In the genomic region with DNA sequence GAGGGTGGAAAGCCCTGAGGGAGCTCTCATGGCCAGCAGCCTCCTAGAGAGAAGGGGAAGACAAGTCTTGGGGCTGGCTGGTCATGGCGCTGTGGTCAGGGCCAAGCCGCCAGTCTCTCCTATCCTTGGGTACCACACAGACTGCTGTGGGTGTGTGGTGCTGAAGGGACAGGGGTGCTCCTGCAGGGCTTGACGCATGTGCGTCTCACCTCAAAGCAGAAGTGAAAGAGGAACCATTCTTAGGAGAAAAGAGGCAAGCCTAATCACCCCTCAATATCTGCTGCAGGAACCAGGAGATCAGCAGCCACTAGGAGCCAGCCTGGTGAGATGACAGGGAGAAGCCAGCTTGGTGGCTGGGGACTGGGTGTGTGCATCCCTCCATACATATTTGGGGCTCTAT, we compare ENCODE assay signal across 12 mouse cellular contexts. TPM values are rescaled to one million over a fixed set of nuclear protein-coding genes. Genes with fewer than 3 reads are reported as not detected.
DNase-seq lines count a peak whose midpoint lies in the region; ATAC-seq and TF ChIP-seq lines count a peak whose summit lies in the region.
"Had no signal": no experiment of that assay in that cellular context is flagged by ENCODE, and none has a peak within 500 bp of the region (broad histone marks: within the 10 kb centered on the region; RNA-seq: fewer than 3 reads in every experiment).

No protein-coding gene starts in this region.

- 7% methylated on average over 4 of the region's 4 CpGs for WGBS in liver, embryonic 13.5 days (ENCODE audit: insufficient replicate concordance)
- 58% methylated on average over 4 of the region's 4 CpGs for WGBS in midbrain, embryonic 16.5 days

- TF ChIP-seq EP300 in MEL (IDR thresholded peaks at IDR 0.05; ENCODE audit: low read depth in 1 of 2, low read length in 2 of 2) = peak; percentile 6 to 40; a peak in 1 of 4 replicates

- no peaks in the 10 kb centered on the region for H3K9me3 ChIP-seq in MEL (replicated peaks; ENCODE audit: insufficient read depth, low read length)
- H3K9me3 ChIP-seq in liver, embryonic 13.5 days (replicated peaks) = no peaks in the 10 kb centered on the region
- no peaks in the 10 kb centered on the region for H3K9me3 ChIP-seq in midbrain, embryonic 16.5 days (replicated peaks; ENCODE audit: control insufficient read depth, low read length, poor library complexity, severe bottlenecking)
- H3K9me3 ChIP-seq: hindbrain, embryonic 10.5 days; neural tube, embryonic 12.5 days had no signal

- no peak overlapping the region for H3ac ChIP-seq in myocyte (ENCODE audit: control insufficient read depth, insufficient read length)

- no peaks in the 10 kb centered on the region for H3K27me3 ChIP-seq in MEL (ENCODE audit: control insufficient read depth in 1 of 2, insufficient read depth in 2 of 2, low read length in 2 of 2)
- peaks cover 7% of the 10 kb centered on the region for H3K27me3 ChIP-seq in liver, embryonic 13.5 days
- H3K27me3 ChIP-seq in myocyte (ENCODE audit: control insufficient read depth, insufficient read depth, insufficient read length) = peaks cover 10% of the 10 kb centered on the region
- no peaks in the 10 kb centered on the region for H3K27me3 ChIP-seq in midbrain, embryonic 16.5 days (ENCODE audit: control insufficient read depth, insufficient read depth, low read depth, low read length)
- H3K27me3 ChIP-seq: neural tube, embryonic 12.5 days had no signal

- no peak overlapping the region for H3K9ac ChIP-seq in MEL (ENCODE audit: control insufficient read depth, low read depth, low read length, poor library complexity, severe bottlenecking)
- H3K9ac ChIP-seq in liver, embryonic 13.5 days = no peak overlapping the region
- no peak overlapping the region for H3K9ac ChIP-seq in midbrain, embryonic 16.5 days (ENCODE audit: low read depth, low read length)
- H3K9ac ChIP-seq: liver, embryonic 14.5 days; neural tube, embryonic 12.5 days had no signal

- H3K27ac ChIP-seq in MEL (ENCODE audit: control insufficient read depth, low read depth, low read length) = no peak overlapping the region
- H3K27ac ChIP-seq in liver, embryonic 13.5 days = no peak overlapping the region
- no peak overlapping the region for H3K27ac ChIP-seq in midbrain, embryonic 16.5 days (ENCODE audit: low read length)
- H3K27ac ChIP-seq: hindbrain, embryonic 10.5 days; liver, embryonic 14.5 days; neural tube, embryonic 12.5 days had no signal

- no peak for TF ChIP-seq CTCF in MEL (IDR thresholded peaks at IDR 0.05 in 2 of 3, conservative IDR thresholded peaks at IDR 0.05 in 1 of 3; ENCODE audit: control insufficient read depth in 1 of 3, insufficient read depth in 1 of 3, low read depth in 2 of 3, low read length in 3 of 3, poor library complexity in 1 of 3, severe bottlenecking in 1 of 3)

- H3K79me2 ChIP-seq in MEL (ENCODE audit: control insufficient read depth, insufficient read depth, low read length, poor library complexity) (no peaks in the 10 kb centered on the region), myocyte (ENCODE audit: control insufficient read depth, insufficient read depth) (no peaks in the 10 kb centered on the region)

- H3K4me2 ChIP-seq in liver, embryonic 13.5 days = no peak overlapping the region
- no peak overlapping the region for H3K4me2 ChIP-seq in myocyte (ENCODE audit: low read depth)
- H3K4me2 ChIP-seq in midbrain, embryonic 16.5 days (ENCODE audit: low read length) = no peak overlapping the region
- H3K4me2 ChIP-seq: neural tube, embryonic 12.5 days had no signal

- H3K4me3 ChIP-seq in MEL (ENCODE audit: control insufficient read depth in 1 of 2, insufficient read depth in 1 of 2, low read depth in 2 of 2, low read length in 2 of 2) = no peak overlapping the region
- no peak overlapping the region for H3K4me3 ChIP-seq in liver, embryonic 13.5 days (replicated peaks)
- no peak overlapping the region for H3K4me3 ChIP-seq in myocyte
- no peak overlapping the region for H3K4me3 ChIP-seq in midbrain, embryonic 16.5 days (ENCODE audit: low read depth, low read length)
- H3K4me3 ChIP-seq: hindbrain, embryonic 10.5 days; neural tube, embryonic 12.5 days had no signal

- TF ChIP-seq POLR2A in MEL (IDR thresholded peaks at IDR 0.05; ENCODE audit: control insufficient read depth in 1 of 2, insufficient read depth in 1 of 2, low read depth in 1 of 2, low read length in 2 of 2, poor library complexity in 1 of 2) (no peak), myocyte (IDR thresholded peaks at IDR 0.05; ENCODE audit: insufficient read length, low read depth) (no peak)

- peaks cover 0 to 3% of the 10 kb centered on the region in 2 experiments; a peak in 2 of 4 replicates for H3K36me3 ChIP-seq in MEL (ENCODE audit: control insufficient read depth in 1 of 2, insufficient read depth in 2 of 2, low read length in 2 of 2)
- H3K36me3 ChIP-seq in liver, embryonic 13.5 days = no peaks in the 10 kb centered on the region
- no peaks in the 10 kb centered on the region for H3K36me3 ChIP-seq in myocyte (ENCODE audit: control insufficient read depth, insufficient read depth)
- no peaks in the 10 kb centered on the region for H3K36me3 ChIP-seq in midbrain, embryonic 16.5 days (ENCODE audit: control insufficient read depth, insufficient read depth, low read length)
- H3K36me3 ChIP-seq: hindbrain, embryonic 10.5 days; neural tube, embryonic 12.5 days had no signal

- no peak for TF ChIP-seq RAD21 in MEL (IDR thresholded peaks at IDR 0.05; ENCODE audit: low read depth, low read length)

- 0 out of 2 replicates have a peak, but pooled peaks have one; percentile 31 for ATAC-seq in liver, embryonic 13.5 days (ENCODE audit: low read depth)
- no peak for ATAC-seq in midbrain, embryonic 16.5 days

- DNase-seq in layer of hippocampus, adult 11-12 months (ENCODE audit: low spot score) = peak; percentile 63
- no peak for DNase-seq in layer of hippocampus, postnatal 36 days
- DNase-seq in MEL (ENCODE audit: low read depth, low spot score) = peak; percentile 92
- DNase-seq in liver, embryonic 13.5 days = peak; percentile 8
- DNase-seq in cerebellum, adult 9-11 months = no peak
- DNase-seq in right cerebral cortex, postnatal 10 days (ENCODE audit: low spot score in 2 of 2) = no peak
- DNase-seq: right cerebral cortex, postnatal 4 days had no signal

- peaks cover 0 to 5% of the 10 kb centered on the region in 2 experiments; a peak in 1 of 4 replicates for H3K4me1 ChIP-seq in MEL (ENCODE audit: control insufficient read depth in 1 of 2, insufficient read depth in 2 of 2, low read length in 2 of 2)
- no peaks in the 10 kb centered on the region for H3K4me1 ChIP-seq in liver, embryonic 13.5 days (replicated peaks)
- H3K4me1 ChIP-seq in midbrain, embryonic 16.5 days (ENCODE audit: control insufficient read depth, insufficient read depth, low read length) = peaks cover 7% of the 10 kb centered on the region

TF ChIP-seq in MEL, 35 proteins besides CTCF, POLR2A, EP300 and RAD21 (continues in another document):
- no peak for TF ChIP-seq USF2 (IDR thresholded peaks at IDR 0.05; ENCODE audit: borderline replicate concordance in 1 of 2, insufficient read depth in 1 of 2, low read depth in 1 of 2, low read length in 2 of 2)
- 0 out of 2 replicates have a peak, but pooled peaks have one; percentile 16 for TF ChIP-seq TBP (IDR thresholded peaks at IDR 0.05; ENCODE audit: low read depth, low read length)
- peak; percentile 80 for TF ChIP-seq GATA1 (IDR thresholded peaks at IDR 0.05; ENCODE audit: low read depth, low read length)
- TF ChIP-seq SIN3A (IDR thresholded peaks at IDR 0.05; ENCODE audit: low read length) = peak; percentile 95
- TF ChIP-seq MYB (IDR thresholded peaks at IDR 0.05; ENCODE audit: low read depth, low read length) = no peak
- no peak for TF ChIP-seq MAZ (IDR thresholded peaks at IDR 0.05; ENCODE audit: low read depth, low read length)
- TF ChIP-seq UBTF (IDR thresholded peaks at IDR 0.05; ENCODE audit: borderline replicate concordance, insufficient read depth, low read depth, low read length) = no peak
- peak; percentile 72 for TF ChIP-seq NRF1 (IDR thresholded peaks at IDR 0.05; ENCODE audit: insufficient read depth, low read depth, low read length, poor library complexity, severe bottlenecking)
- no peak for TF ChIP-seq ZNF384 (IDR thresholded peaks at IDR 0.05; ENCODE audit: low read depth, low read length)
- no peak for TF ChIP-seq ZMIZ1 (IDR thresholded peaks at IDR 0.05; ENCODE audit: low read depth, low read length)
- TF ChIP-seq BHLHE40 (IDR thresholded peaks at IDR 0.05; ENCODE audit: borderline replicate concordance, low read depth, low read length) = no peak
- TF ChIP-seq MXI1 (IDR thresholded peaks at IDR 0.05; ENCODE audit: low read depth, low read length) = peak; percentile 98

TF ChIP-seq in myocyte, 11 proteins besides CTCF, POLR2A, EP300 and RAD21:
- no peak for TF ChIP-seq MAX (IDR thresholded peaks at IDR 0.05; ENCODE audit: low read depth)
- peak; percentile 8 for TF ChIP-seq REST (IDR thresholded peaks at IDR 0.05; ENCODE audit: insufficient read depth, insufficient read length)
TF ChIP-seq in myocyte: peak in this region for 1.

RNA-seq across cellular contexts. Expression of a gene that starts 20.9 kb away (rescaled TPM):
- 1,000 to 10,000 TPM; 1,183 to 1,342 TPM for total RNA-seq in layer of hippocampus, postnatal 36 days (2021)
- total RNA-seq in MEL (2012; rRNA removed) = 80.0 and 91.5 TPM in 2 replicates
- 100 to 1,000 TPM in 1 of 2 experiments, not detected in 1; 312 TPM for polyA plus RNA-seq in MEL (2012; ENCODE audit: insufficient read depth in 1 of 2, insufficient read length in 2 of 2, low read depth in 1 of 2, low replicate concordance in 2 of 2, missing spikeins in 1 of 2)
- 248 and 292 TPM in 2 replicates for polyA plus RNA-seq in liver, embryonic 13.5 days (2015; fragmentation: Nextera tagmentation; extraction: Ambion mirVana)
- polyA plus RNA-seq in myocyte (2012; fragmentation: generic; extraction: Trizol) = 106 TPM
- polyA plus RNA-seq in midbrain, embryonic 16.5 days (2015; fragmentation: Nextera tagmentation; extraction: Ambion mirVana) = 878 and 976 TPM in 2 replicates

Comparison
In these comparisons a context has a peak if more than half of its experiments do, and no peak if none do; other contexts are left out.
1. DNase-seq: peak in layer of hippocampus, adult 11-12 months (single experiment), MEL (single experiment) and liver, embryonic 13.5 days (single experiment); none in layer of hippocampus, postnatal 36 days (0 of 2), cerebellum, adult 9-11 months (single experiment) and right cerebral cortex, postnatal 10 days (0 of 2).